Mouse (Mus musculus): ENCODE data around the gene Gapdhs. TPM values are rescaled to one million over a fixed set of nuclear protein-coding genes. Genes with fewer than 3 reads are reported as not detected.
"Not testable (repeated sequence)": the region's sequence is repeated elsewhere in the genome, so short reads cannot be mapped to it uniquely, and the experiment has no call there.

The Gapdhs gene
- total RNA-seq (2014; rRNA removed; ENCODE audit: low replicate concordance): not detected in 2 replicates
- polyA plus RNA-seq (2015; fragmentation: Nextera tagmentation; extraction: Ambion mirVana): 0.16 TPM in 1 of 2 replicates, not detected in the other

DNA sequence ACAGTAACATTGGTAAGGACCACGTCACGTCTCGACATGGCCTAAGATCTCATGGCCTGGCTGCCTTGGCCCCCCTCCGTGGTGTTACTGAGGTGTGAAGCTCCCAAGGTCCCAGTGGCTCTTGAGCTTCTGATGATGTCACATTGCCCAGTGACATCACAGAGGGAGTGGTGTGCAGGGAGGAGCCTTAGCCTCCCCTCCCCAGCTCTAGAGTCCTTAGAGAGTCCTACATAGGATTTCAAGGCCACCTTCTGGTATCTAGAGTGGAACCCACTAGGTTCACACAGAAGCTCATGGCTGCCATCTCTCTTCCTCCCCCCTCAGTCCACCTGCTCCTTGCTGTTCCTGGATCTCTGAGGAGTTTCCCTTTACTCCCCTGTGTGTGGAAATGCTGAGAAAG is at the start of gene Gapdhs:
Gapdhs (minus strand) TSS at position 65 of the 400 bp plus-strand sequence.
- not testable (repeated sequence) for H3K27me3 ChIP-seq (ENCODE audit: control insufficient read depth, insufficient read depth, low read length); H3K9me3 ChIP-seq (replicated peaks; ENCODE audit: control insufficient read depth, low read length); H3K9ac ChIP-seq (replicated peaks; ENCODE audit: low read depth, low read length); H3K4me2 ChIP-seq (ENCODE audit: low read depth, low read length); H3K4me3 ChIP-seq (ENCODE audit: low read depth, low read length); H3K4me1 ChIP-seq (ENCODE audit: control insufficient read depth, insufficient read depth); H3K36me3 ChIP-seq (replicated peaks; ENCODE audit: control insufficient read depth, insufficient read depth, low read length); DNase-seq (ENCODE audit: low spot score)
- no CpG with 5 or more reads among the region's 4 CpGs for WGBS
- peak; percentile 28; the same call in 1 of the 2 replicates for ATAC-seq (ENCODE audit: insufficient read depth, low read depth)
- 0 out of 2 replicates have a peak within 1 kb of the TSS, but pooled peaks have one; percentile 34 for H3K27ac ChIP-seq (ENCODE audit: low read depth)

DNA sequence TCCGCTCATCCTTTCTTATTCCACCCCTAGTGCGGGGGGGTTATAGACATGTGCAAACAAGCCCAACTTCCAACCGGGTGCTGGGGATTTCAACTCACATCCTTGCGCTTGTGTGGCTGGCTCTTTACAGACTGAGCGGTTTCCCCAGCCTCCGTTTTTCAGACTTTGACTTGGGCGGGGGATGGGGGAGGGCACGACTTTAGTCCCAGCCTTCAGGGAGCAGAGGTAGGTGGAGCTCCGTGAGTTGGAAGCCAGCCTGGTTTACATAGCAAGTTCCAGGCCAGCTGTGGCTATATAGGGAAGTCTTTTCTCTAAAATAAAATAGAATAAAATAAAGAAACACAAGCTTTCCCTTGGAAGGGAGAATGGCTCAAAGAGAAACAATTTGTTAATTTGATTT is 48.4 kb upstream of the Gapdhs start:
- H3K9ac ChIP-seq (replicated peaks; ENCODE audit: low read depth, low read length): no peak overlapping the region
- ATAC-seq (ENCODE audit: insufficient read depth, low read depth) (no peak), DNase-seq (ENCODE audit: low spot score) (no peak)
- TF ChIP-seq CTCF (IDR thresholded peaks at IDR 0.05; ENCODE audit: low read depth): no peak
- TF ChIP-seq EP300 (IDR thresholded peaks at IDR 0.05; ENCODE audit: low read depth): no peak
- WGBS: 18% methylated on average over 9 of the region's 9 CpGs
- H3K27ac ChIP-seq (ENCODE audit: low read depth): no peak overlapping the region
- H3K36me3 ChIP-seq (replicated peaks; ENCODE audit: control insufficient read depth, insufficient read depth, low read length): no peaks in the 10 kb centered on the region
- no peaks in the 10 kb centered on the region for H3K9me3 ChIP-seq (replicated peaks; ENCODE audit: control insufficient read depth, low read length)
- H3K27me3 ChIP-seq (ENCODE audit: control insufficient read depth, insufficient read depth, low read length): peaks cover 13% of the 10 kb centered on the region; the same call in 1 of the 2 replicates
- no peak overlapping the region for H3K4me2 ChIP-seq (ENCODE audit: low read depth, low read length)
- H3K4me1 ChIP-seq (ENCODE audit: control insufficient read depth, insufficient read depth): no peaks in the 10 kb centered on the region
- H3K4me3 ChIP-seq (ENCODE audit: low read depth, low read length): no peak overlapping the region

DNA sequence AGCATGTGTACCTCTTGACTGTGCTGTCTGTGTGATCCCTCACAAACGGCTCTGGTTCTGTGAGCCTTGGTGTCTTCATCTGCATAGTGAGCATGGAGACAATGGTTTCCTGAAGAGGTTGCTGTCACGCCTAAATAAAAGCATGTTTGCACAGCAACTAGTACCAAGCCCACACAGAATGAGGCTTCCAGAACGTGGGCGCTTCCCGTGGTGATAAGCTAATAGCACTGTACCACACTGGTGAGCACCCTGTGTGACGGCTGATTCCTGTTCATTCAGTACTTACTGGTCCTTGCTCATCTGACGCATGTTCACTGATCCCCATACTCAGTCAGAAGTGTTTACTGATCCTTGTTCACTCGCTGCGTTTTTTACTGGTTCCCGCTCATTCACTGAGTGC is 46.7 kb upstream of the Gapdhs start:
- H3K4me2 ChIP-seq (ENCODE audit: low read depth, low read length): no peak overlapping the region
- no peaks in the 10 kb centered on the region for H3K9me3 ChIP-seq (replicated peaks; ENCODE audit: control insufficient read depth, low read length)
- H3K9ac ChIP-seq (replicated peaks; ENCODE audit: low read depth, low read length): no peak overlapping the region
- no peak overlapping the region for H3K4me3 ChIP-seq (ENCODE audit: low read depth, low read length)
- peaks cover 13% of the 10 kb centered on the region; the same call in 1 of the 2 replicates for H3K27me3 ChIP-seq (ENCODE audit: control insufficient read depth, insufficient read depth, low read length)
- WGBS: 69% methylated on average over 10 of the region's 10 CpGs
- DNase-seq (ENCODE audit: low spot score) (no peak), ATAC-seq (ENCODE audit: insufficient read depth, low read depth) (no peak)
- TF ChIP-seq CTCF (IDR thresholded peaks at IDR 0.05; ENCODE audit: low read depth): no peak
- no peak for TF ChIP-seq EP300 (IDR thresholded peaks at IDR 0.05; ENCODE audit: low read depth)
- no peaks in the 10 kb centered on the region for H3K36me3 ChIP-seq (replicated peaks; ENCODE audit: control insufficient read depth, insufficient read depth, low read length)
- no peaks in the 10 kb centered on the region for H3K4me1 ChIP-seq (ENCODE audit: control insufficient read depth, insufficient read depth)
- H3K27ac ChIP-seq (ENCODE audit: low read depth): no peak overlapping the region

DNA sequence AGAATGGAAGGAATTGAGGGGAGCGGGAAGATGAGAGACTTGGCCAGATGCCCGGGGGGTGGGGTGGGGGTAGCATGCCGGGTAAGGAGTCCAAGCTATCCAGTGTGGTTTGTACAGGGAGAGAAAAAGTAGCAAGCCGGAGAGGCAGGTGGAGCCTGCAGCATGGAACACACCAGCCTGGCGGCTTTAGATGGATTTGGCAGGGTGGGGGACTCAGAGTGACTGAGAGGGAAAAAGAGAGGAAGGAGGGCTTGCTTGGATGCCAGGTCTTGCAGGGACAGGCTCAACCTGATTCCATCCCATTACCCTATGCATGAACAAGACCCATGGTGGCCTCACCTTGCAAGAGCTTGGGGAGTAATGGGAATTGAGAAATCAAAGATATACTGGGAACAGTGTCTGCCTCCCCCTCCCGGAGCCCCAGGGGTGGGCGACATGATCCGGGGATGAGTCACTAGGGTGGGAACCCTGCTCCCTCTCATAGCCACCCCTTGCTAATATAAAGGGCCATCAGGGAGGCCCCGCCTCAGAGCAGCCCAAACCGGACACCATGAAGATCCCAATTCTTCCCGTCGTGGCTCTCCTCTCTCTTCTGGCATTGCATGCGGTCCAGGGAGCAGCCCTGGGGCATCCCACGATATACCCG is 44.0 kb upstream of the Gapdhs start, which contains the start of gene Krtdap:
Krtdap (plus strand) TSS at position 520 of the 646 bp plus-strand sequence.
- no peak within 1 kb of the TSS for H3K4me3 ChIP-seq (ENCODE audit: low read depth, low read length)
- DNase-seq (ENCODE audit: low spot score) (no peak), ATAC-seq (ENCODE audit: insufficient read depth, low read depth) (no peak)
- no peak within 1 kb of the TSS for H3K27ac ChIP-seq (ENCODE audit: low read depth)
- H3K9me3 ChIP-seq (replicated peaks; ENCODE audit: control insufficient read depth, low read length): no peaks in the 10 kb centered on the region
- H3K36me3 ChIP-seq (replicated peaks; ENCODE audit: control insufficient read depth, insufficient read depth, low read length): no peaks in the 10 kb centered on the region
- TF ChIP-seq EP300 (IDR thresholded peaks at IDR 0.05; ENCODE audit: low read depth): no peak
- TF ChIP-seq CTCF (IDR thresholded peaks at IDR 0.05; ENCODE audit: low read depth): no peak
- no peak within 1 kb of the TSS for H3K9ac ChIP-seq (replicated peaks; ENCODE audit: low read depth, low read length)
- H3K4me1 ChIP-seq (ENCODE audit: control insufficient read depth, insufficient read depth): no peaks in the 10 kb centered on the region
- no peak within 1 kb of the TSS for H3K4me2 ChIP-seq (ENCODE audit: low read depth, low read length)
- peaks cover 13% of the 10 kb centered on the region; the same call in 1 of the 2 replicates for H3K27me3 ChIP-seq (ENCODE audit: control insufficient read depth, insufficient read depth, low read length)
- WGBS: 37% methylated on average over 15 of the region's 15 CpGs

DNA sequence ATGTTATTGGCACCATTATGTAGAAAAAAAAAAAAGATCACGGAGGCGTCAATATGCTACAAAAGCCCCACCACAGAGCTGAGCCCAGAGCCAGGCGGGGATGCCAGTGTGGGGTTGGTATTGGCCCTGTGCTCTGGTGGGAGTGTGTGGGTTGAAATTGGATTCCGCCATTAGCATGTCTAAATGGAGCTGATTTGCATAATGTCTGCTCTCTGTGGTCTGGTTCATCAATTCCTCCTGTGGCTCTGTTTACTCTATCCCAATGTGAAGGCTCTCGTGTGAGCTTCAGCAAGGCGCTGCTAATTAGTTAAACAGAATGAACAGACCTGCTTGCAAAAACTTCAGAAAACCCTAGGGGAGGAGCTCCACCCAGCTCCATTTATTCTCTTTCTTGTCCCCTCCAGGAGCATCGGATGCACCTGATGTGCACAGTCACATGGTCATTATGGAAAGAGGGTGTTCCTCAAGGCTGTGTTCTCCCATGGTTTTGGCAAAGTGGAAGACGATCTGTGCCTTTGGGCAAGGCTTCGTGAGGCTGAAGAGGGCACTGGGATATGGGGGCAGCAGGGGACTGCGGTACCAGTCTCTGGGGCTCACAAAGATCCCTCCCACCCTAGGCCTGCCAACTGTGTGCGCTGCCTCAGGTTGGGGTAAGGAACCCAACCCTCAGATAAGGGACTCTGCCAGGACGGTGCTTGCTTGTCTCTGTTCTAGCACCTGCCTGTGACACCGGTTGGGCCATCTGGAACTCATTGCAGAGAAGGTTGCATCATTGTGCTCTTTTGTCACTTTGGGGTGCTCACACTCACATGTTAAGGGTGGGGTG is 42.5 kb upstream of the Gapdhs start:
- WGBS: 72% methylated on average over 13 of the region's 13 CpGs
- ATAC-seq (ENCODE audit: insufficient read depth, low read depth) (no peak), DNase-seq (ENCODE audit: low spot score) (no peak)
- Histone ChIP-seq H3K27ac (ENCODE audit: low read depth) (no peak overlapping the region), H3K9me3 (replicated peaks; ENCODE audit: control insufficient read depth, low read length) (no peaks in the 10 kb centered on the region), H3K36me3 (replicated peaks; ENCODE audit: control insufficient read depth, insufficient read depth, low read length) (no peaks in the 10 kb centered on the region), H3K27me3 (ENCODE audit: control insufficient read depth, insufficient read depth, low read length) (peaks cover 10% of the 10 kb centered on the region; the same call in 1 of the 2 replicates), H3K4me3 (ENCODE audit: low read depth, low read length) (no peak overlapping the region), H3K4me2 (ENCODE audit: low read depth, low read length) (no peak overlapping the region), H3K9ac (replicated peaks; ENCODE audit: low read depth, low read length) (no peak overlapping the region), H3K4me1 (ENCODE audit: control insufficient read depth, insufficient read depth) (no peaks in the 10 kb centered on the region)
- no peak for TF ChIP-seq EP300 (IDR thresholded peaks at IDR 0.05; ENCODE audit: low read depth)
- TF ChIP-seq CTCF (IDR thresholded peaks at IDR 0.05; ENCODE audit: low read depth): no peak
